Mouse (Mus musculus) B cell, adult 2 months (primary cell): ENCODE data around the gene Cdh9.

Experiments
- DNase-seq, 2 experiments: peaks; one replicate each; pipeline ENCODE4 v3.0.0; 2022

Cdh9 gene

GRCm38 (mm10) chr15:16728470-16729011 lies at the start of gene Cdh9:
Cdh9 (plus strand) TSS chr15:16728756.
- no peak for DNase-seq

- DNase-seq: no peak
Observed at GRCm38 (mm10) chr15:16679096-16679495, 49.5 kb upstream of the Cdh9 start.

GRCm38 (mm10) chr15:16699821-16700220 lies 28.7 kb upstream of the Cdh9 start:
- no peak for DNase-seq

- no peak for DNase-seq
Observed at GRCm38 (mm10) chr15:16702340-16702739, 26.2 kb upstream of the Cdh9 start.

GRCm38 (mm10) chr15:16739088-16739487 lies 10.5 kb downstream of the Cdh9 start:
- DNase-seq: no peak

- no peak for DNase-seq
Observed at GRCm38 (mm10) chr15:16746672-16747071, 18.1 kb downstream of the Cdh9 start.

GRCm38 (mm10) chr15:16763252-16763651 lies 34.7 kb downstream of the Cdh9 start:
- DNase-seq: no peak

GRCm38 (mm10) chr15:16784575-16784974 lies 56.0 kb downstream of the Cdh9 start:
- DNase-seq: no peak

GRCm38 (mm10) chr15:16792857-16793256 lies 64.3 kb downstream of the Cdh9 start:
- DNase-seq: no peak

- no peak for DNase-seq
Observed at GRCm38 (mm10) chr15:16801302-16801701, 72.7 kb downstream of the Cdh9 start.

GRCm38 (mm10) chr15:16810787-16811186 lies 82.2 kb downstream of the Cdh9 start:
- no peak for DNase-seq

- no peak for DNase-seq
Observed at GRCm38 (mm10) chr15:16814035-16814434, 85.5 kb downstream of the Cdh9 start.

- DNase-seq: no peak
Observed at GRCm38 (mm10) chr15:16834761-16835160, 106.2 kb downstream of the Cdh9 start.

GRCm38 (mm10) chr15:16882542-16882941 lies 154.0 kb downstream of the Cdh9 start:
- DNase-seq: no peak

- no peak for DNase-seq
Observed at GRCm38 (mm10) chr15:16896674-16897073, 168.1 kb downstream of the Cdh9 start.
